Mouse (Mus musculus) MEL (cell line): ENCODE measurements around the gene Tspan11. TPM values are rescaled to one million over a fixed set of nuclear protein-coding genes. Genes with fewer than 3 reads are reported as not detected.

Source experiments
- polyA plus RNA-seq, 2 experiments: library from polyadenylated mRNA; stranded (reverse) in 1 of 2; unstranded in 1 of 2; fragments of >175 nt in 1 of 2; fragments of >200 nt in 1 of 2; gene quantifications; 2 replicates each; pipeline versions ENCODE4 v1.2.1 to v1.2.4; 2012; ENCODE audit warnings: low replicate concordance in 2 of 2, low read depth in 1 of 2; ENCODE audit not compliant: insufficient read length in 2 of 2, insufficient read depth in 1 of 2, missing spikeins in 1 of 2
- total RNA-seq: library from RNA; depleted of rRNA; stranded (reverse); fragments of 300-350 nt; gene quantifications from 2 replicates; pipeline ENCODE4 v1.2.3, GENCODE M21; 2012; rRNA removed

The Tspan11 gene
- total and polyA plus RNA-seq, 3 experiments = not detected

Other genes starting within 250 kb of the Tspan11 start
- not detected in 2 replicates for gene Prmt8, start 118.1 kb upstream of the Tspan11 start, total RNA-seq
- gene Prmt8, start 118.1 kb upstream of the Tspan11 start, polyA plus RNA-seq = not detected